ENCODE assay signal across 10 mouse cellular contexts in the genomic region with DNA sequence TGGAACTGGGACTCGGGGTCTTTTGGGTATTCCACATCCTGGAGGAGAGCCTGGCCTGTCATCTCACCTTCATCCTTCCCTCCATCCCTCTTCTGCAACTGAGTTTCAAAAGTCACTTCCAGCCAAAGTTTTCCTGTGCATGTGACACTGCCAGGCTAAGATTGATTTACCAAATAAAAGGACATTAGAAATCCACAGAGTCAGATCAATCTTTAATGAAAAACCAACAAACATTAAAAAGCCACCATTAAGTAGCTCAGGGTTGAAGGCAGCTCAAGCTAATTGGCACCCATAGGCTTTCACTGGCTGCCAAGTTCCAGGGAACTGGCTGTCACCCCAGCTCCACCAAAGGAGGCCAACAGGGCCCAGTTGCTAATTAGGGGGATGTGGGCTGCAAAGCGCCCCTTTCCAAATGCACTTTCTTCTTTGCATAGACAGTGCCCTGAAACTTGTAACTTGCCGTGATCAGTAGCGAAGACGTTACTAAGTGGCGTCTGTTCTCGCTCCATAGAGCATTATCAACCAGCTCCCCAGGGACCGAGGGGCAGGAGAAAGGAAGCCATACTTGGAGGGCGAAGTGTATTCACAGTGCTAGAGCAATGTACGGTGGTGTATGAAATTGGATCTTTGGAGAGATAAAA.
A peak's percentile ranks its signal among the peaks of the same experiment; 100 is the strongest.
DNase-seq lines count a peak whose midpoint lies in the region; ATAC-seq and TF ChIP-seq lines count a peak whose summit lies in the region.
"Had no signal": no experiment of that assay in that cellular context is flagged by ENCODE, and none has a peak within 500 bp of the region (broad histone marks: within the 10 kb centered on the region; RNA-seq: fewer than 3 reads in every experiment).

No protein-coding gene starts in this region.

- 42% methylated on average over 10 of the region's 10 CpGs for WGBS in liver, adult 2 months
- WGBS in liver, embryonic 11.5 days = 76% methylated on average over 10 of the region's 10 CpGs
- 24% methylated on average over 10 of the region's 10 CpGs for WGBS in forebrain, embryonic 16.5 days
- 55% methylated on average over 10 of the region's 10 CpGs for WGBS in neural tube, embryonic 15.5 days

- TF ChIP-seq CTCF in liver, adult 2 months (IDR thresholded peaks at IDR 0.05; ENCODE audit: low read depth, low read length) = no peak

- H3K9me3 ChIP-seq in liver, embryonic 11.5 days (ENCODE audit: control insufficient read depth, low read length) = no peaks in the 10 kb centered on the region
- H3K9me3 ChIP-seq in forebrain, embryonic 16.5 days (ENCODE audit: control insufficient read depth, low read length) = peaks cover 5% of the 10 kb centered on the region
- H3K9me3 ChIP-seq in neural tube, embryonic 15.5 days (replicated peaks) = 0 out of 2 replicates have a peak, but pooled peaks cover 3% of the 10 kb centered on the region

- no peaks in the 10 kb centered on the region for H3K79me2 ChIP-seq in liver, adult 2 months (ENCODE audit: control insufficient read depth, insufficient read depth, low read length)

- no peak overlapping the region for H3K4me3 ChIP-seq in liver, adult 2 months (ENCODE audit: insufficient read depth, low read depth, low read length)
- H3K4me3 ChIP-seq in liver, embryonic 11.5 days (ENCODE audit: low read depth, low read length) = no peak overlapping the region
- H3K4me3 ChIP-seq in forebrain, embryonic 16.5 days (replicated peaks; ENCODE audit: low read length) = no peak overlapping the region
- H3K4me3 ChIP-seq in neural tube, embryonic 15.5 days (replicated peaks) = no peak overlapping the region
- H3K4me3 ChIP-seq: midbrain, embryonic 12.5 days had no signal

- H3K27ac ChIP-seq in liver, adult 2 months (replicated peaks; ENCODE audit: insufficient read depth, low read depth, low read length) = peak overlapping the region; percentile 85
- H3K27ac ChIP-seq in liver, embryonic 11.5 days (ENCODE audit: low read depth, low read length) = no peak overlapping the region
- 0 out of 2 replicates have a peak overlapping the region, but pooled peaks have one; percentile 11 for H3K27ac ChIP-seq in forebrain, embryonic 16.5 days (ENCODE audit: low read length)
- no peak overlapping the region for H3K27ac ChIP-seq in neural tube, embryonic 15.5 days (replicated peaks)
- H3K27ac ChIP-seq: liver, embryonic 14.5 days; midbrain, embryonic 12.5 days had no signal

- DNase-seq in cerebellum, adult 11-12 months = peak; percentile 11
- no peak for DNase-seq in cerebellum, adult 9-10 months
- peak; percentile 97 for DNase-seq in liver, adult 2 months (ENCODE audit: extremely low read depth, low read depth, low spot score)
- DNase-seq in liver, embryonic 11.5 days (ENCODE audit: low spot score) = no peak
- DNase-seq in urinary bladder, postnatal 36 days (ENCODE audit: low spot score in 2 of 2) = no peak
- DNase-seq in B cell, adult 2 months = no peak

- ATAC-seq in liver, embryonic 11.5 days (replicated peaks; ENCODE audit: low FRiP score) = no peak
- peak; percentile 95 for ATAC-seq in forebrain, embryonic 16.5 days
- ATAC-seq in neural tube, embryonic 15.5 days (ENCODE audit: low FRiP score) = peak; percentile 80

- H3K27me3 ChIP-seq in liver, adult 2 months (ENCODE audit: control insufficient read depth, insufficient read depth, low read length) = no peaks in the 10 kb centered on the region
- H3K27me3 ChIP-seq in liver, embryonic 11.5 days (replicated peaks; ENCODE audit: control insufficient read depth, insufficient read depth, low read length) = no peaks in the 10 kb centered on the region
- H3K27me3 ChIP-seq in forebrain, embryonic 16.5 days (replicated peaks; ENCODE audit: control insufficient read depth, insufficient read depth, low read length) = no peaks in the 10 kb centered on the region
- H3K27me3 ChIP-seq in neural tube, embryonic 15.5 days (replicated peaks) = no peaks in the 10 kb centered on the region
- H3K27me3 ChIP-seq: midbrain, embryonic 12.5 days had no signal

- H3K9ac ChIP-seq in liver, adult 2 months (ENCODE audit: low read depth, low read length) = peak overlapping the region; percentile 61; the same call in 1 of the 2 replicates
- no peak overlapping the region for H3K9ac ChIP-seq in liver, embryonic 11.5 days (ENCODE audit: low read depth, low read length)
- H3K9ac ChIP-seq in forebrain, embryonic 16.5 days (replicated peaks; ENCODE audit: low read depth, low read length) = no peak overlapping the region
- no peak overlapping the region for H3K9ac ChIP-seq in neural tube, embryonic 15.5 days (replicated peaks)
- H3K9ac ChIP-seq: liver, embryonic 14.5 days; midbrain, embryonic 12.5 days had no signal

- H3K4me1 ChIP-seq in liver, adult 2 months (ENCODE audit: control insufficient read depth, insufficient read depth, low read length) = peaks cover 15% of the 10 kb centered on the region
- no peaks in the 10 kb centered on the region for H3K4me1 ChIP-seq in liver, embryonic 11.5 days (replicated peaks; ENCODE audit: control insufficient read depth, insufficient read depth, low read length)
- peaks cover 14% of the 10 kb centered on the region for H3K4me1 ChIP-seq in forebrain, embryonic 16.5 days (replicated peaks; ENCODE audit: control insufficient read depth, insufficient read depth, low read length)
- peaks cover 9% of the 10 kb centered on the region for H3K4me1 ChIP-seq in neural tube, embryonic 15.5 days
- H3K4me1 ChIP-seq: midbrain, embryonic 12.5 days had no signal

- H3K36me3 ChIP-seq in liver, adult 2 months (ENCODE audit: control insufficient read depth, insufficient read depth, low read length) = no peaks in the 10 kb centered on the region
- no peaks in the 10 kb centered on the region for H3K36me3 ChIP-seq in liver, embryonic 11.5 days (ENCODE audit: control insufficient read depth, insufficient read depth, low read length)
- H3K36me3 ChIP-seq in forebrain, embryonic 16.5 days (ENCODE audit: control insufficient read depth, insufficient read depth) = no peaks in the 10 kb centered on the region
- H3K36me3 ChIP-seq in neural tube, embryonic 15.5 days = no peaks in the 10 kb centered on the region
- H3K36me3 ChIP-seq: midbrain, embryonic 12.5 days had no signal

- no peak overlapping the region for H3K4me2 ChIP-seq in liver, embryonic 11.5 days
- no peak overlapping the region for H3K4me2 ChIP-seq in forebrain, embryonic 16.5 days (ENCODE audit: low read length)
- no peak overlapping the region for H3K4me2 ChIP-seq in neural tube, embryonic 15.5 days
- H3K4me2 ChIP-seq: midbrain, embryonic 12.5 days had no signal

- no peak for TF ChIP-seq POLR2A in liver, adult 2 months (IDR thresholded peaks at IDR 0.05; ENCODE audit: extremely low read depth, insufficient read depth, low read length)

Comparison
In these comparisons a context has a peak if more than half of its experiments do, and no peak if none do; other contexts are left out.
1. DNase-seq: peak in cerebellum, adult 11-12 months (single experiment) and liver, adult 2 months (single experiment); none in cerebellum, adult 9-10 months (single experiment), liver, embryonic 11.5 days (single experiment), urinary bladder, postnatal 36 days (0 of 2) and B cell, adult 2 months (0 of 2).
2. H3K27ac ChIP-seq: peak in liver, adult 2 months (single experiment) and forebrain, embryonic 16.5 days (single experiment); none in liver, embryonic 11.5 days (single experiment) and neural tube, embryonic 15.5 days (single experiment).